Mouse (Mus musculus): ENCODE measurements at regions not wholly inside any gene's neighbourhood (a gene's known extent, or its start where the extent isn't known, plus 50 kb on each side); places are given as distances from the start of the nearest gene placed in this dataset.

DNA sequence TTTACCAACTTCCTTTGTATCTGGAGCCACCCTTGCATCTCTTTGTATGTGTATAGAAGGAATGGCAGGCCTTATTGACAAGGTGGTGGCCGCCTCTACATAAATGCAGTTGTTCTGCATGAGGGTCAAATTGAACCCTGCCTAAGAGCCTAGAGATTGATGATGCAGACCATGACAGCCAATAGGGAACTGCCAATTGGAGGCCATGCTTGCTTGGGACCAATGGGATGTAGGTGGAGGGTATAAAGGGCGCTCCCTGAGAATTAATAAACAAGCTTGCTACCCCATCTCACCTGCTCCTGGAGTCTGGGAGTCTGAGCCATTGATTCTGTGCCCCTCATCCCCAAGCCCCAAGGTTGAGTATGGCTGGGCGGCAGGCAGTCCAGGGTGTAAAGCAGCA is 294.7 kb downstream of the Rps24 start:
- no peak for TF ChIP-seq CTCF (IDR thresholded peaks at IDR 0.05; ENCODE audit: extremely low read depth, insufficient read length, insufficient replicate concordance, low read depth, low read length)
- no peak for TF ChIP-seq POLR2A (IDR thresholded peaks at IDR 0.05; ENCODE audit: low read depth, low read length)
- Histone ChIP-seq H3K4me1 (ENCODE audit: control insufficient read depth, insufficient read depth, insufficient read length, low read length) (peaks cover 6% of the 10 kb centered on the region; the same call in 1 of the 2 replicates), H3K27ac (ENCODE audit: insufficient read depth, low read depth, low read length) (no peak overlapping the region), H3K4me3 (ENCODE audit: low read depth, low read length) (no peak overlapping the region), H3K36me3 (ENCODE audit: control insufficient read depth, insufficient read depth, low read length) (no peaks in the 10 kb centered on the region), H3K27me3 (ENCODE audit: control insufficient read depth, insufficient read depth, low read length) (no peaks in the 10 kb centered on the region)
- 93% methylated on average over 3 of the region's 3 CpGs for WGBS

DNA sequence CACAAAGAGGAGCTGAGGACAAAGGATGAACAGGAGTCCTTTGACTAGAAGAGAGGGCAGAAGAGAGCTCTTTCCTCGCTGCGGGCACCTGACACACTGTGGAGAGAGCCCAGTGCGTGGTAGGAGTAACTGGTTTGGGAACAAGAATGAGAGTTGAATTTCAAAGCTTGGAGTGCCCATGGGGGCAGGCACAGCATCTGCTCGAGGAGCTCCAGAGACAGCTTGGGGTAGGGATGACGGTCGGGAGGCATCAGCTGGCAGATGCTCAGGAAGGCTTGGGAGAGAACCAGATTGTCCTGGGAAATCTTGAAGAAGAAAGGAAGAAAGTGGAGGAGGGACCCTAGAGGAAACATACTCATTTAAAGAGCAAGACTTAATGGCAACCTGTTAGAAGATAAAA is 297.0 kb downstream of the Rps24 start:
- Histone ChIP-seq H3K4me3 (ENCODE audit: low read depth, low read length) (no peak overlapping the region), H3K36me3 (ENCODE audit: control insufficient read depth, insufficient read depth, low read length) (no peaks in the 10 kb centered on the region), H3K27me3 (ENCODE audit: control insufficient read depth, insufficient read depth, low read length) (no peaks in the 10 kb centered on the region), H3K27ac (ENCODE audit: insufficient read depth, low read depth, low read length) (no peak overlapping the region), H3K4me1 (ENCODE audit: control insufficient read depth, insufficient read depth, insufficient read length, low read length) (peaks cover 4% of the 10 kb centered on the region; the same call in 1 of the 2 replicates)
- no peak for TF ChIP-seq CTCF (IDR thresholded peaks at IDR 0.05; ENCODE audit: extremely low read depth, insufficient read length, insufficient replicate concordance, low read depth, low read length)
- no peak for TF ChIP-seq POLR2A (IDR thresholded peaks at IDR 0.05; ENCODE audit: low read depth, low read length)
- WGBS, result 77% methylated on average over 6 of the region's 6 CpGs

DNA sequence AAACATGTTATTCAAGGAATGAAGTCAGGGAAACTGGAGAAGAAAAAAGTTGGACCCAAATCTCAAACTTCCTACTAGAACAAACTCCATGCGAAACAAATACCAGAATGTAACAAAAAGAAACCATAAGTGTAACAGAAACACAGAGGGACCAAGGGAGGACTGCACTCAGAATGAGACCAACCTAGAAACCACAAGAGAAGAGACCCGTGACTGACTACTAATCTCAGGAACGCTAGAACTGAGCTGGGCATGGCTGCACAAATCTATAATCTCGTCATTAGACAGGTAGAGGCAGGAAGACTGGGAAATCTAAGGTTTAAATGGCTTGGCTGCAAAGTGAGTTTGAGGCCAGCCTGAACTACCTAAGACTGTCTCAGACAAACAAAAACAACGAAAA is 298.5 kb downstream of the Rps24 start:
- no peaks in the 10 kb centered on the region for H3K36me3 ChIP-seq (ENCODE audit: control insufficient read depth, insufficient read depth, low read length)
- no peak overlapping the region for H3K27ac ChIP-seq (ENCODE audit: insufficient read depth, low read depth, low read length)
- 75% methylated on average over 5 of the region's 5 CpGs for WGBS
- H3K4me3 ChIP-seq (ENCODE audit: low read depth, low read length), result no peak overlapping the region
- no peaks in the 10 kb centered on the region for H3K4me1 ChIP-seq (ENCODE audit: control insufficient read depth, insufficient read depth, insufficient read length, low read length)
- TF ChIP-seq CTCF (IDR thresholded peaks at IDR 0.05; ENCODE audit: extremely low read depth, insufficient read length, insufficient replicate concordance, low read depth, low read length), result no peak
- TF ChIP-seq POLR2A (IDR thresholded peaks at IDR 0.05; ENCODE audit: low read depth, low read length), result no peak
- no peaks in the 10 kb centered on the region for H3K27me3 ChIP-seq (ENCODE audit: control insufficient read depth, insufficient read depth, low read length)

DNA sequence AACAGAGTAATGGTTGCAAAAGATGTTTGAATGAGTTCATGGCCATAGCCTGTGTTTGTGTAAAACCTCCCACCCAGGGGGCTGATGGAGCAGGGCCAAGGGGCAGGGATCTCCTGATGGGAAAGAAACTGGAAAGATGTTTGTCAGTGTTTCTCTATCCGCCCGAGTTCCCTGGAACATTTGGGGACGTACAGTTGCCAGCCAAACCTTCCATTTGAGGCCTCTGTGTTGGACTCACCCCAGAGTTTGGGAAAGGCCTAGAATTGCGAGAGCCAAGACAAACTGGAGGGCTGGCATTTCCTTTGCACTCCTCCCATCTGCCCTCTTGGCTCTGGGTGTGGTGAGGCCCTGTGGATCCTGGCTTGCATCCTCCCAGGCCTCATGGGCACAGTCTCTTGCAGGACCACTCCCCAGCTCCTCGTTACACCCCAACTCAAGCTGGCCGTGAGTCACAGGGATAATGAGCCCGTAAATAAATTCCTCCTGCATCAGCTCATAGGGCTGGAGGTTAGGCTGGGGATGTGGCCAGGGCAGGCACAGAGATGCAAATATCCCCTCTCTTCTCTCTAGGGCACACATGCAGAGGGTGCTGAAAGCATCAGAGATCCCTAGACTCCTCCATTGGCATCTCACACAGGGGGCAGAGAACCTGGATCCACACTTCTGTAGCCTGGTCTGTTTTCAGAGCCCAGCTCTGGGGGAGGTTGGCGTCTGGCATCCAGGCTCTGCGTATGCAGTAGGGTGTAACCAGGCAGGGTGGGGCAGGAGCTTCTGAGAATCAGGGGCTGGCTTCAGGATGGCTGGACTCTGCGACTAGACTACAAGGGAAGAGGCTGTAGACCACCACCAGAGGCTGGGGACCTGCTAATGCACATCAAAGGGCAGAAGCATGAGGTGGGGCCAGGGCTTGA is 306.7 kb downstream of the Rps24 start:
- 50% methylated on average over 10 of the region's 10 CpGs for WGBS
- no peaks in the 10 kb centered on the region for H3K27me3 ChIP-seq (ENCODE audit: control insufficient read depth, insufficient read depth, low read length)
- no peak overlapping the region for H3K27ac ChIP-seq (ENCODE audit: insufficient read depth, low read depth, low read length)
- TF ChIP-seq POLR2A (IDR thresholded peaks at IDR 0.05; ENCODE audit: low read depth, low read length) (no peak), CTCF (IDR thresholded peaks at IDR 0.05; ENCODE audit: extremely low read depth, insufficient read length, insufficient replicate concordance, low read depth, low read length) (no peak)
- no peaks in the 10 kb centered on the region for H3K4me1 ChIP-seq (ENCODE audit: control insufficient read depth, insufficient read depth, insufficient read length, low read length)
- no peaks in the 10 kb centered on the region for H3K36me3 ChIP-seq (ENCODE audit: control insufficient read depth, insufficient read depth, low read length)
- no peak overlapping the region for H3K4me3 ChIP-seq (ENCODE audit: low read depth, low read length)

DNA sequence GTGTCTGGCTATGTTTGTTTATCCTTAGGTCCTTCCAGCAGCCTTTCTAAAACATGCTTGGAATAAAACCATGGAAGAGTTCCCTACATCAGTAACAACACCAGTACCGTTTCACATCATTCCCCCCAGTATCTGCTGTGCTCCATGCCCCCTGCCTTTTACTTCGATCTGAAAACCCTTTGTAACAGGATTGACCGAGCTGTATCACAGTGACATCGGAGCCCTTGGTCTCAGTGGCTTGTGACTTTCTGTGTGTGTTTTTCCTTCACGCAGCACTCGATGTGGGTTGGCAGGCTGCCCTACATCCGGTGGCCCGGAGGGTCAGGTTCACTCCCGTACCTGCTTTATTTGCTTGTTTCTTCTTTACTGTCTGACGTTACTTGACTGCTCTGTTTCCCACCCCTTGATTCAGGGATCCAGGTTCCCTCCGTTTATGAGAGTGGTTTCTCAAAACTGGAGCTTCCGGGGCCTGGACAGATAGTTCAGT is 307.5 kb downstream of the Rps24 start:
- Histone ChIP-seq H3K27ac (ENCODE audit: insufficient read depth, low read depth, low read length) (no peak overlapping the region), H3K36me3 (ENCODE audit: control insufficient read depth, insufficient read depth, low read length) (no peaks in the 10 kb centered on the region), H3K4me1 (ENCODE audit: control insufficient read depth, insufficient read depth, insufficient read length, low read length) (no peaks in the 10 kb centered on the region), H3K27me3 (ENCODE audit: control insufficient read depth, insufficient read depth, low read length) (no peaks in the 10 kb centered on the region), H3K4me3 (ENCODE audit: low read depth, low read length) (no peak overlapping the region)
- 73% methylated on average over 12 of the region's 12 CpGs for WGBS
- no peak for TF ChIP-seq POLR2A (IDR thresholded peaks at IDR 0.05; ENCODE audit: low read depth, low read length)
- TF ChIP-seq CTCF (IDR thresholded peaks at IDR 0.05; ENCODE audit: extremely low read depth, insufficient read length, insufficient replicate concordance, low read depth, low read length), result no peak

DNA sequence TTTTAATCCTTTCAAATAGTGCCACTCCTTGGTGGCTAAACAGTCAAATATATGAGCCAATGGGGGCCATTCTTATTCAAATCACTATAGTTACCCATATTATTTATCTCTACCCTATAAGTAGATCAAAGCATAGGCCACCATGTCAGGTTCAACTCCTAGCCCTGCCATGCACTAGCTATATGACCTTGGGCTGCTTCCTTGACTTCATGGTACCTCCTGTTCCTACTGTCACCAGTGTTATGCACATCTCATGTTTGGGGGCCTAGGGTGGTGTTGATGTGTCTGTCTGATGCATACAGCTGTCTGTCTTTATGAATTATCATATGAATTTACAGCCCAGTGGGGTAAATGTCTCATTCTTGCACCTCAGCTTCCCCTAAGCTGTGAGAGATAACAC is 310.6 kb downstream of the Rps24 start:
- no peak for TF ChIP-seq CTCF (IDR thresholded peaks at IDR 0.05; ENCODE audit: extremely low read depth, insufficient read length, insufficient replicate concordance, low read depth, low read length)
- no peak for TF ChIP-seq POLR2A (IDR thresholded peaks at IDR 0.05; ENCODE audit: low read depth, low read length)
- H3K36me3 ChIP-seq (ENCODE audit: control insufficient read depth, insufficient read depth, low read length), result no peaks in the 10 kb centered on the region
- H3K27ac ChIP-seq (ENCODE audit: insufficient read depth, low read depth, low read length), result no peak overlapping the region
- H3K4me1 ChIP-seq (ENCODE audit: control insufficient read depth, insufficient read depth, insufficient read length, low read length), result no peaks in the 10 kb centered on the region
- H3K4me3 ChIP-seq (ENCODE audit: low read depth, low read length), result no peak overlapping the region
- H3K27me3 ChIP-seq (ENCODE audit: control insufficient read depth, insufficient read depth, low read length), result no peaks in the 10 kb centered on the region

DNA sequence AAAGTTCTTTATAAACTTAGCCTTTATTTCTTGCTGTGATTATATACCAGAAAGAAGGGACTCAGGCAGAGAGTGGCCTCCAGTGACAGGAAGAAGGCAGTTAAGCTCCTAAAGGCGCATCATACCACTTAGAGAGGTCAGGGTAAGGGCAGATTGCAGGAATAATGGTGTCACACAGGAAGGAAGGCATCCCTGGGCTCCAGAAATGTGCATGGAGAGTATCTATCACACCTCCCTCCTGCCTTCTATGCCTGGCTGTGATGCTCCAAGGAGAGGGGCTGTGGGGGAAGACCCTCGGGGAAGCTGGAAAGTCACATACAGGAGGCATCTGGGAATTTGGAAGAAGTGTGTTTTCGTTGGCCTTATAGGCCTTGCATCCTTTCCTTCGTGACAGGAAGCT is 311.1 kb downstream of the Rps24 start:
- no peak overlapping the region for H3K27ac ChIP-seq (ENCODE audit: insufficient read depth, low read depth, low read length)
- no peaks in the 10 kb centered on the region for H3K36me3 ChIP-seq (ENCODE audit: control insufficient read depth, insufficient read depth, low read length)
- WGBS, result 69% methylated on average over 4 of the region's 4 CpGs
- H3K4me3 ChIP-seq (ENCODE audit: low read depth, low read length), result no peak overlapping the region
- no peaks in the 10 kb centered on the region for H3K27me3 ChIP-seq (ENCODE audit: control insufficient read depth, insufficient read depth, low read length)
- no peaks in the 10 kb centered on the region for H3K4me1 ChIP-seq (ENCODE audit: control insufficient read depth, insufficient read depth, insufficient read length, low read length)
- TF ChIP-seq POLR2A (IDR thresholded peaks at IDR 0.05; ENCODE audit: low read depth, low read length), result no peak

All from small intestine, adult 2 months (tissue).